Mouse (Mus musculus) limb, embryonic 14.5 days (tissue): ENCODE data around the gene Opn3. TPM values are rescaled to one million over a fixed set of nuclear protein-coding genes. Genes with fewer than 3 reads are reported as not detected.

ENCODE experiments used
- ATAC-seq: fragments of 200-750 bp; cut with Nextera tagmentation; 2 replicates; pipeline ENCODE4 v1.8.0; 2017; ENCODE audit warnings: low read depth, moderate number of reproducible peaks, moderate TSS enrichment; ENCODE audit not compliant: low FRiP score
- DNase-seq: peaks from one replicate; pipeline ENCODE4 v3.0.0-alpha.2; 2015; ENCODE audit warnings: low spot score
- H3K27ac ChIP-seq: fragments of 300-500 bp; sonication (generic); replicated peaks from 2 replicates; pipeline ENCODE4 v1.5.1; 2014; ENCODE audit warnings: low read depth, mild to moderate bottlenecking, low read length, moderate library complexity, mixed read lengths
- H3K27me3 ChIP-seq: fragments of 300-500 bp; sonication (generic); 2 replicates; pipeline ENCODE4 v1.6.1; 2014; ENCODE audit warnings: low read length, mixed read lengths; ENCODE audit not compliant: control insufficient read depth, insufficient read depth
- H3K36me3 ChIP-seq: fragments of 300-500 bp; sonication (generic); 2 replicates; pipeline ENCODE4 v1.6.1; 2014; ENCODE audit warnings: mild to moderate bottlenecking, low read length, moderate library complexity, mixed read lengths; ENCODE audit not compliant: control insufficient read depth, insufficient read depth
- H3K4me1 ChIP-seq: fragments of 300-500 bp; sonication (generic); 2 replicates; pipeline ENCODE4 v1.6.1; 2014; ENCODE audit warnings: antibody characterized with exemption, low read length, mixed read lengths; ENCODE audit not compliant: control insufficient read depth, insufficient read depth
- H3K4me2 ChIP-seq: fragments of 300-500 bp; sonication (generic); replicated peaks from 2 replicates; pipeline ENCODE4 v1.6.1; 2014; ENCODE audit warnings: low read depth, mild to moderate bottlenecking, low read length, moderate library complexity; ENCODE audit not compliant: severe bottlenecking
- H3K4me3 ChIP-seq: fragments of 300-500 bp; sonication (generic); replicated peaks from 2 replicates; pipeline ENCODE4 v1.5.1; 2014; ENCODE audit warnings: low read length
- H3K9ac ChIP-seq: fragments of 300-500 bp; sonication (generic); 2 replicates; pipeline ENCODE4 v1.6.1; 2014; ENCODE audit warnings: mild to moderate bottlenecking, low read depth, low read length, moderate library complexity; ENCODE audit not compliant: severe bottlenecking
- H3K9me3 ChIP-seq: fragments of 300-500 bp; sonication (generic); 2 replicates; pipeline ENCODE4 v1.6.1; 2016; ENCODE audit warnings: low read length; ENCODE audit not compliant: control insufficient read depth
- POLR2A ChIP-seq: fragments of 200-500 bp; IDR thresholded peaks from 2 replicates; pipeline ENCODE4 v1.8.0; 2012; ENCODE audit warnings: inconsistent platforms, mild to moderate bottlenecking, moderate library complexity, borderline replicate concordance; ENCODE audit not compliant: insufficient read depth, insufficient read length; ENCODE audit errors: extremely low read depth
- WGBS: fragments of 180-500 bp; shearing (Covaris S2); extraction: QIAGEN DNeasy Blood & Tissue Kit; methylation state at CpG from one replicate; pipeline ENCODE4 v1.1.7; 2014; 5-methylcytosine and 5-hydroxymethylcytosine counted together
- polyA plus RNA-seq, 2 experiments: library from polyadenylated mRNA; depleted of rRNA in 1 of 2; stranded (reverse) in 1 of 2; unstranded in 1 of 2; fragments of >200 nt; fragmentation: Nextera tagmentation in 1 of 2; extraction: Ambion mirVana in 1 of 2; gene quantifications; 2 replicates each; pipeline versions ENCODE4 v1.2.1 to v1.2.3; 2012 to 2014

The Opn3 gene
- polyA plus RNA-seq, 2 experiments = 2.6 to 6.5 TPM

DNA sequence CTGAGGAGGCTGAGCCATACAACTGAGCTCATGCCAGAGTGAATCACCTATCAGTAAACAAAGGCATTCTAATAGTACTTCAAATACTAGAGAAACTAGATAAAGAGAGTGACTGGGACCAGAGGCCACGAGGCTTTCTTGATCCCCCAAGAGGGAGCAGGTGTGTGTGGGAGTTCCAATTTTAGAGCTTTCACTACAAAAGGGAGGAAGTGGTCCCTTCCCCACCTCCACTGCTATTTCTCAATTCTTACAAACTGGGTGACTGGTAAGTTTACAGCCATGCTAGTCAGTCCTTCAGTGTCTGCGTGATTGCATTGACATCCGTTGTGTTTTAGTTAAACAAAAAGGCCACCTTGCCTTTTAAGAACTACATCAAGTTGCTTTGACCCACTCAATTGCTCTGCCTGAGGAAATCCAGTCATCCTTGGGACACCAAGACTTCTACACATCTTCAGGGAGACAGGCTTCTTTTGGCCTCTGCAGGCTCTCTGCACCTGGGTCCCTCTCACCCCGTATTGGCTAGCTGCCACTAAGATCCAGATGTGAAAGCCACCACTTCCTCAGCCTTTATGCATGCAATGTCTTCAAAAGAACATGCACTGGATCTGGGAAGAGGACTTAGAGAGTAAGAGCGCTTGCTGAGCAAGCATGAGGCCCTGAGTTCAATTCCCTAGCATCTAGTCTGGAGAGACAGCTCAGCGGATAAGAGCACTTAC is 52.0 kb downstream of the Opn3 start:
- H3K36me3 ChIP-seq = no peaks in the 10 kb centered on the region
- WGBS = 79% methylated on average over 6 of the region's 6 CpGs
- H3K27me3 ChIP-seq = no peaks in the 10 kb centered on the region
- no peak overlapping the region for H3K9ac ChIP-seq
- no peak overlapping the region for H3K4me3 ChIP-seq
- no peaks in the 10 kb centered on the region for H3K9me3 ChIP-seq
- DNase-seq = no peak
- no peaks in the 10 kb centered on the region for H3K4me1 ChIP-seq
- no peak overlapping the region for H3K4me2 ChIP-seq
- no peak for TF ChIP-seq POLR2A
- no peak overlapping the region for H3K27ac ChIP-seq
- no peak for ATAC-seq

DNA sequence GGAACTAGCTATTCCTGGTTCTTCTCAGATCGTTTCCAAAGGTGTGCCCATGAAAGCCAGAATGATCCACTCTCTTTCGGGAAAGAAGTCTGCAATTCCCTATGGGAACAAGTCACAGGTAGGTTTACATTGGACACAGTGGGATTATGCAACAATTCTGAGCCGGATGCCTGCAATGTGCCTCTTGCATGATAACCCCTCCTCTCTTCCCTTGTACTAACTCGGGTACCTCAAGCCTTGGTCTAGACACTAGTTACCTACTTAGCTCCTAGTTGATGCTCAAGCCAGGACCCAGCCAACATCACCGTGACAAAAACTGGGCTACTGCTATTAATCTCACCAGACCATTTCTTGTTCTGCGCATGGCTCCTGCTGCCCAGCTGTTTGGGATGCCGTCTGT is 53.5 kb downstream of the Opn3 start:
- ATAC-seq (no peak), DNase-seq (no peak)
- Histone ChIP-seq H3K4me1 (no peaks in the 10 kb centered on the region), H3K4me2 (no peak overlapping the region), H3K9me3 (no peaks in the 10 kb centered on the region), H3K4me3 (no peak overlapping the region), H3K27ac (no peak overlapping the region), H3K27me3 (no peaks in the 10 kb centered on the region), H3K9ac (no peak overlapping the region), H3K36me3 (no peaks in the 10 kb centered on the region)
- WGBS = 83% methylated on average over 7 of the region's 7 CpGs
- no peak for TF ChIP-seq POLR2A

DNA sequence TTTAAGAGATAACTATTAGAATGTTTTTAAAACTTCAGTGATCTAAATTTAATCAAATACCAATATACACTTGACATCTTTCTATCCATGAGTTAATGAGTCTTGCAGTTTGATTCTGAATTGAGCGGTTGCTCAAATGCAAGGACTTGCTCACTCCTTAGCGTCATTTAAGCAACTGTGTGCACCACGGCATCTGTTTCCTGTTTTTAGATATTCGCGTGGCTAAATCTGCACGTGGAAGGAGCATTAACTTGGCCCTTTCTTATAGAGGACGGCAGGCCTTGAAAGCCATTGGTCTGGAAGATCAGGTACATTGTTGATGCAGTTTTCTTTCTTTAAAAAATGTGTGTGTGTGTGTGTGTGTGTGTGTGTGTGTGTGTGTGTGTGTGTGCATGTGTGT is 54.9 kb downstream of the Opn3 start:
- no peak for TF ChIP-seq POLR2A

DNA sequence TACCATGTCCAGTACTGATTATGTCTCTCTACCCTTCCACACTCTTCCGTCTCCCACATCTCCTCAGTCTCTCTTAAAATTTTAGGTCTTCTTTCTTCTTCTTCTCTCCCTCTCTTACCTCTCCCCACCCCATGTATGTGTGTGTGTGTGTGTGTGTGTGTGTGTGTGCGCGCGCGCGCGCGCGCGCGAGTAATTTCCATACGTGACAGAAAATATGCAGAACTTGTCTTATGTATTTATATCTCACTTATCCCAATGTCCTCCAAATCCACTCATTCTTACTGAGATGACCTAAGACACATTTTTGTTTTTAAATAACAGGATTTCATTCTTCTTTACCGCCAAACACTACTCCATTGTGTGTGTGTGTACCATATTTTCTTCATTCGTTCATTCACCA is 60.1 kb downstream of the Opn3 start:
- Histone ChIP-seq H3K9me3 (no peaks in the 10 kb centered on the region), H3K9ac (no peak overlapping the region), H3K27ac (no peak overlapping the region), H3K4me2 (no peak overlapping the region), H3K4me1 (no peaks in the 10 kb centered on the region), H3K27me3 (no peaks in the 10 kb centered on the region), H3K36me3 (no peaks in the 10 kb centered on the region), H3K4me3 (no peak overlapping the region)
- TF ChIP-seq POLR2A = no peak
- 92% methylated on average over 14 of the region's 14 CpGs for WGBS
- no peak for DNase-seq
- ATAC-seq = no peak

More for the DNA sequence above, 54.9 kb downstream of the Opn3 start:
- Histone ChIP-seq H3K4me3 (no peak overlapping the region), H3K9ac (no peak overlapping the region), H3K9me3 (no peaks in the 10 kb centered on the region), H3K4me2 (no peak overlapping the region), H3K27ac (no peak overlapping the region), H3K27me3 (no peaks in the 10 kb centered on the region), H3K36me3 (no peaks in the 10 kb centered on the region), H3K4me1 (no peaks in the 10 kb centered on the region)
- ATAC-seq = no peak
- DNase-seq = no peak
- WGBS = 59% methylated on average over 7 of the region's 7 CpGs

DNA sequence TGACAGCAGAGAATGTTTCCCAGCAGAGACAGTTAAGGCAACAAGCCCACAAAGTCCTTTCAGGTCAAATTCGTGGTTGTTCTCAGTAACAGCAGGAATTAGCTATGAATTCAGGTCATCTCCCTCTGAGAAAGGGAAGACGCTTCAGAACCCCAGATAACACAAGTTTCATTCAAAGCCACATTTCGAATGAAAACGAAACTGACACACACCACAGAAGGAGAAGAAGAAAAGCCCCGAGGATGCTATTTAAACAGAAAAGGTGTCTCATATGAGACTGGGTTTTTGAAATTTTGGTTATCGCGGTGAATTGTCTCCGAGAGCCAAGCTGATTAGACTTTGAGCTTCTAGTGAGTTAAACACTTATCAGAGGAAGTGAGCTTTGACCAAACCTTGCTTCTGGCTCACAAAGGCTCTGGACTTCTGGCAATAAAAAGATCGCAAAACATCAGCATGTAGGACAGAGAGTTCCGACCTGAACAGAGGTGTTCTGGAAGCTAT is 60.8 kb downstream of the Opn3 start:
- Histone ChIP-seq H3K27ac (no peak overlapping the region), H3K27me3 (no peaks in the 10 kb centered on the region), H3K4me2 (no peak overlapping the region), H3K9ac (no peak overlapping the region), H3K4me3 (no peak overlapping the region), H3K4me1 (no peaks in the 10 kb centered on the region), H3K36me3 (no peaks in the 10 kb centered on the region), H3K9me3 (no peaks in the 10 kb centered on the region)
- 78% methylated on average over 10 of the region's 10 CpGs for WGBS
- no peak for ATAC-seq
- no peak for DNase-seq
- TF ChIP-seq POLR2A = no peak
